Mouse (Mus musculus) hematopoietic stem cell, adult 5-6 weeks (primary cell): Measurements from ENCODE around the gene Olfr885. TPM values are rescaled to one million over a fixed set of nuclear protein-coding genes. Genes with fewer than 3 reads are reported as not detected.

Experiments used
- ATAC-seq, 2 experiments: fragments of 125-278 bp in 1 of 2; replicated peaks in 1 of 2; 2 replicates each; pipeline ENCODE4 v1.8.0; 2016 to 2017; ENCODE audit warnings: inconsistent platforms in 2 of 2, mild to moderate bottlenecking in 2 of 2, moderate number of reproducible peaks in 2 of 2, low read depth in 1 of 2, moderate TSS enrichment in 1 of 2; ENCODE audit not compliant: low FRiP score in 2 of 2, poor library complexity in 2 of 2, severe bottlenecking in 2 of 2, insufficient read depth in 1 of 2, low TSS enrichment in 1 of 2
- total RNA-seq: library from RNA; stranded (forward); fragments of 172-1452, 232-1000 nt; gene quantifications from 2 replicates; pipeline ENCODE4 v1.2.3, GENCODE M21; 2017

The Olfr885 gene
- total RNA-seq: not detected in 2 replicates

DNA sequence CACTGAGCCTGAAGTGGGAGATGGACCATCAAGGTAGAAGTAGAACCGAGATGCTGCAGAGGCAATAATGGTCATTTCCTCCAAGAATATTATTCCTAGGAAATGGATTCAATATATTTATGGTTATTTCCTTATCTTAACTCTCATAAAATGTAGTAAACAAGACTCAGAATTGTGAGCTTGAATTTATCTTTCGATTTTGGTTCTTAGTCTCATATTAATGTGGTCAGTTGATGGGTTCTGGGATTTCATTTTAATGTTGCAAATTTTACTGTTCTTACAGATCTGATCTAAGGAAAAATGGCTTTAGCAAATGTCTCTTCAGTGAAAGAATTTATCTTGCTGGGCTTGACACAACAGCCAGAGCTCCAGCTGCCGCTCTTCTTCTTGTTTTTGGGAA is at the start of gene Olfr885:
Gene Olfr885 (plus strand): TSS at position 301 of the 400 bp plus-strand sequence.
- ATAC-seq: no peak

DNA sequence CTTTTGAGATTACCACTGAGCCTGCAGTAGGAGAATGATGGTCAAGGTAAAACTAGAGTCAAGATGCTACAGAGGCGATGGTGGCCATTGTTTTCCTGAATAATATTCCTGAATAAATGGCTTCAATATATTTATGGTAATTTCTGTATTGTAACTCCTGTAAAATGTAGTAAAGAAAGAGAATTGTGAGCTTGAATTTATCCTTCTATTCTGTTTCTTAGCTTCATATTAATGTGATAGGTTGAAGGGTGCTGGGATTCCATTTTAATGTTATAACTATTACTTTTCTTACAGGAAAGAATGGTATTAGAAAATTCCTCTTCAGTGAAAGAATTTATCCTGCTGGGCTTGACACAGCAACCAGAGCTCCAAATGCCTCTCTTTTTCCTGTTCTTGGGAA is 35.6 kb upstream of the Olfr885 start, which contains the start of gene Olfr883:
Gene Olfr883 (plus strand): TSS at position 301 of the 400 bp plus-strand sequence.
- ATAC-seq: no peak

- no peak for ATAC-seq
Measured at GRCm38 (mm10) chr9:38046255-38046654, 14.9 kb upstream of the Olfr885 start, which contains the start of gene Olfr884. TSS of gene Olfr884 (plus strand) at chr9:38046555.

- ATAC-seq: no peak
Measured at GRCm38 (mm10) chr9:38083772-38084171, 22.6 kb downstream of the Olfr885 start, which contains the start of gene Olfr887. TSS of gene Olfr887 (plus strand) at chr9:38084072.

- ATAC-seq: no peak
Measured at GRCm38 (mm10) chr9:38107828-38108227, 46.7 kb downstream of the Olfr885 start, which contains the start of gene Olfr888. TSS of gene Olfr888 (plus strand) at chr9:38108128.

Other genes starting within 250 kb of the Olfr885 start
- gene Olfr877, start 207.1 kb upstream of the Olfr885 start, total RNA-seq: not detected in 2 replicates
- 0.06 TPM in 1 of 2 replicates, not detected in the other for gene Olfr145, start 164.6 kb upstream of the Olfr885 start, total RNA-seq
- gene Olfr878, start 143.5 kb upstream of the Olfr885 start, total RNA-seq: not detected in 2 replicates
- not detected in 2 replicates for gene Olfr881, start 69.5 kb upstream of the Olfr885 start, total RNA-seq
- gene Olfr883, start 35.5 kb upstream of the Olfr885 start, total RNA-seq: not detected in 2 replicates
- not detected in 2 replicates for gene Olfr884, start 14.8 kb upstream of the Olfr885 start, total RNA-seq
- gene Olfr887, start 22.8 kb downstream of the Olfr885 start, total RNA-seq: not detected in 2 replicates
- not detected in 2 replicates for gene Olfr888, start 46.8 kb downstream of the Olfr885 start, total RNA-seq
- gene Olfr889, start 53.9 kb downstream of the Olfr885 start, total RNA-seq: not detected in 2 replicates
- not detected in 2 replicates for gene Olfr890, start 81.2 kb downstream of the Olfr885 start, total RNA-seq
- gene Olfr891, start 119.5 kb downstream of the Olfr885 start, total RNA-seq: not detected in 2 replicates
- not detected in 2 replicates for gene Olfr893, start 147.0 kb downstream of the Olfr885 start, total RNA-seq
- not detected in 2 replicates for gene Olfr894, start 156.7 kb downstream of the Olfr885 start, total RNA-seq
- not detected in 2 replicates for gene Olfr143, start 191.5 kb downstream of the Olfr885 start, total RNA-seq
- gene Olfr895, start 206.5 kb downstream of the Olfr885 start, total RNA-seq: not detected in 2 replicates
- gene Olfr896-ps1, start 229.8 kb downstream of the Olfr885 start, total RNA-seq: not detected in 2 replicates